Mouse (Mus musculus): ENCODE results near the gene Itpripl1. TPM values are rescaled to one million over a fixed set of nuclear protein-coding genes. Genes with fewer than 3 reads are reported as not detected.
"Not testable (repeated sequence)": the region's sequence is repeated elsewhere in the genome, so short reads cannot be mapped to it uniquely, and the experiment has no call there.

The Itpripl1 gene
- polyA plus RNA-seq, 1 experiment from 2014 or later: 11.2 TPM

GRCm38 (mm10) chr2:127140011-127140410 is 3.2 kb downstream of the Itpripl1 start:
- Histone ChIP-seq H3K27me3 (ENCODE audit: control insufficient read depth, insufficient read depth, low read length) (no peaks in the 10 kb centered on the region; the same call in 1 of the 2 replicates), H3K36me3 (ENCODE audit: control insufficient read depth, insufficient read depth, low read length) (peaks cover 14% of the 10 kb centered on the region), H3K4me1 (ENCODE audit: control insufficient read depth, insufficient read depth, low read length) (peaks cover 18% of the 10 kb centered on the region), H3K4me3 (ENCODE audit: low read depth, low read length) (no peak overlapping the region), H3K9me3 (replicated peaks; ENCODE audit: control insufficient read depth, low read length) (no peaks in the 10 kb centered on the region), H3K4me2 (no peak overlapping the region), H3K9ac (ENCODE audit: low read depth, low read length) (no peak overlapping the region), H3K27ac (ENCODE audit: low read depth, low read length) (no peak overlapping the region)
- 88% methylated on average over 7 of the region's 7 CpGs for WGBS (ENCODE audit: insufficient replicate concordance)
- ATAC-seq (replicated peaks; ENCODE audit: insufficient number of reproducible peaks, low FRiP score, low TSS enrichment): no peak

DNA sequence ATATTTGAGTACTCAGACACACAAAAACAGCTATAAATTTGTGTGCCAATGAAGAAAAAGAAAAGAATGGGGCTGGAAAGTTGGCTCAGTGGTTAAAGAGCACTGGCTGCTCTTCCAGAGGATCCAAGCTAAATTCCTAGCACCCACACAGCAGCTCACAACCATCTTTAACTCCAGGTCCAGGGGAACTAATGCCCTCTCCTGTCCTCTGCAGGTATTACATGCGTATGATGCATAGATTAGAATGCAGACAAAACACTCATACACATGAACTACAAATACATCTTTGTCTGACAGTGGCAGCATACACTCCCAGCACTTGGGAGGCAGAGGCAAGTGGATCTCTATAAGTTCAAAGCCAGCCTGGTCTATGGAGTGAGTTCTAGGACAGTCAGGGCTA is 3.6 kb downstream of the Itpripl1 start:
- H3K9ac ChIP-seq (ENCODE audit: low read depth, low read length): no peak overlapping the region
- no peak overlapping the region for H3K4me2 ChIP-seq
- peaks cover 14% of the 10 kb centered on the region for H3K36me3 ChIP-seq (ENCODE audit: control insufficient read depth, insufficient read depth, low read length)
- no peak overlapping the region for H3K27ac ChIP-seq (ENCODE audit: low read depth, low read length)
- no peaks in the 10 kb centered on the region; the same call in 1 of the 2 replicates for H3K27me3 ChIP-seq (ENCODE audit: control insufficient read depth, insufficient read depth, low read length)
- peaks cover 18% of the 10 kb centered on the region for H3K4me1 ChIP-seq (ENCODE audit: control insufficient read depth, insufficient read depth, low read length)
- H3K4me3 ChIP-seq (ENCODE audit: low read depth, low read length): no peak overlapping the region
- ATAC-seq (replicated peaks; ENCODE audit: insufficient number of reproducible peaks, low FRiP score, low TSS enrichment): no peak
- 100% methylated on average over 1 of the region's 1 CpGs for WGBS (ENCODE audit: insufficient replicate concordance)
- H3K9me3 ChIP-seq (replicated peaks; ENCODE audit: control insufficient read depth, low read length): no peaks in the 10 kb centered on the region

DNA sequence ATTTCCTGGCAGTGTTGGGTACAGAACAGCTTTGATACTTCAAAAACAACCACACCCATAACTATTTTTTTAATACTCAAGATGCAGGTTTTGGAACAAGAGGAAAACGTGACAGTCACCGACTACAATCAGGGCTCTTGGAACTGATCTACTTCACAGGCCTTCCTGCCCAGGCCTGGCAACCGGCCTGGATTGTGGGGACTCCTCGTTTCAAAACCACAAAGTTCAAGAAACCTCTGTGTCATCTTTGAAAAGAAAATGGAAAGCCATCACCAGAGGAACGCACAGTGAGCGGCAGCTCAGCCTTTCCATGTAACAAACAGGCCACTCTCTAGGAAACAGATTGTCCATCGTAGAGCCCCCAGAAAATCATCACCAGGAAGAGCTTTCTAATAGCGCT is 4.1 kb downstream of the Itpripl1 start:
- H3K4me3 ChIP-seq (ENCODE audit: low read depth, low read length): no peak overlapping the region
- H3K4me1 ChIP-seq (ENCODE audit: control insufficient read depth, insufficient read depth, low read length): peaks cover 18% of the 10 kb centered on the region
- H3K9ac ChIP-seq (ENCODE audit: low read depth, low read length): no peak overlapping the region
- 90% methylated on average over 8 of the region's 8 CpGs for WGBS (ENCODE audit: insufficient replicate concordance)
- ATAC-seq (replicated peaks; ENCODE audit: insufficient number of reproducible peaks, low FRiP score, low TSS enrichment): no peak
- no peaks in the 10 kb centered on the region for H3K9me3 ChIP-seq (replicated peaks; ENCODE audit: control insufficient read depth, low read length)
- no peak overlapping the region for H3K27ac ChIP-seq (ENCODE audit: low read depth, low read length)
- no peaks in the 10 kb centered on the region; the same call in 1 of the 2 replicates for H3K27me3 ChIP-seq (ENCODE audit: control insufficient read depth, insufficient read depth, low read length)
- H3K4me2 ChIP-seq: no peak overlapping the region
- peaks cover 14% of the 10 kb centered on the region for H3K36me3 ChIP-seq (ENCODE audit: control insufficient read depth, insufficient read depth, low read length)

DNA sequence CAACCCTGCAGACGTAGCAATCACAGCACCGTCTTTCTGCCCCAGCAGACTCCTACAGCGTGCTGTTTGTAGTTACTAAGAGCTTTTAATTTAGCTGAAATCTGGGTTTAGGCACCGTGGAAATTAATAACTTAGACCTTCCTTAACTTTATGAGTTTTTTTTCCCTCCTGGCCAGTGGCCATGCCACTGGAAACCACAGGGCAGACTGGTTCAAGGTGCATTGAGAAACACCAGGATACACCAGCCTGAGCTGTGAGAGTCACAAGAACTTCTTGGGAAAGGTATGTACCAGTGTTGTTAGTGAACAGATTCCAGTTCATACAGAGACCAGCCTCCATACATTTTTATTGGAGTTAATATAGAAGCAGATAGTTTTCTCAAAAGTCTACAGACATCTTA is 4.8 kb downstream of the Itpripl1 start:
- H3K4me3 ChIP-seq (ENCODE audit: low read depth, low read length): no peak overlapping the region
- no peak overlapping the region for H3K9ac ChIP-seq (ENCODE audit: low read depth, low read length)
- H3K9me3 ChIP-seq (replicated peaks; ENCODE audit: control insufficient read depth, low read length): no peaks in the 10 kb centered on the region
- H3K4me2 ChIP-seq: no peak overlapping the region
- no peak overlapping the region for H3K27ac ChIP-seq (ENCODE audit: low read depth, low read length)
- no peak for ATAC-seq (replicated peaks; ENCODE audit: insufficient number of reproducible peaks, low FRiP score, low TSS enrichment)
- 89% methylated on average over 4 of the region's 4 CpGs for WGBS (ENCODE audit: insufficient replicate concordance)
- H3K27me3 ChIP-seq (ENCODE audit: control insufficient read depth, insufficient read depth, low read length): no peaks in the 10 kb centered on the region; the same call in 1 of the 2 replicates
- H3K4me1 ChIP-seq (ENCODE audit: control insufficient read depth, insufficient read depth, low read length): peaks cover 18% of the 10 kb centered on the region
- H3K36me3 ChIP-seq (ENCODE audit: control insufficient read depth, insufficient read depth, low read length): peaks cover 14% of the 10 kb centered on the region

GRCm38 (mm10) chr2:127137838-127138420 is 5.3 kb downstream of the Itpripl1 start:
- no peak for ATAC-seq (replicated peaks; ENCODE audit: insufficient number of reproducible peaks, low FRiP score, low TSS enrichment)
- no peak overlapping the region for H3K4me3 ChIP-seq (ENCODE audit: low read depth, low read length)
- H3K27me3 ChIP-seq (ENCODE audit: control insufficient read depth, insufficient read depth, low read length): no peaks in the 10 kb centered on the region; the same call in 1 of the 2 replicates
- WGBS (ENCODE audit: insufficient replicate concordance): 75% methylated on average over 10 of the region's 10 CpGs
- H3K27ac ChIP-seq (ENCODE audit: low read depth, low read length): no peak overlapping the region
- no peak overlapping the region for H3K4me2 ChIP-seq
- no peaks in the 10 kb centered on the region for H3K9me3 ChIP-seq (replicated peaks; ENCODE audit: control insufficient read depth, low read length)
- H3K36me3 ChIP-seq (ENCODE audit: control insufficient read depth, insufficient read depth, low read length): peaks cover 14% of the 10 kb centered on the region
- H3K4me1 ChIP-seq (ENCODE audit: control insufficient read depth, insufficient read depth, low read length): peaks cover 19% of the 10 kb centered on the region
- H3K9ac ChIP-seq (ENCODE audit: low read depth, low read length): no peak overlapping the region

GRCm38 (mm10) chr2:127136979-127137378 is 6.3 kb downstream of the Itpripl1 start:
- Histone ChIP-seq H3K4me1 (ENCODE audit: control insufficient read depth, insufficient read depth, low read length) (peaks cover 20% of the 10 kb centered on the region), H3K36me3 (ENCODE audit: control insufficient read depth, insufficient read depth, low read length) (peaks cover 14% of the 10 kb centered on the region), H3K27ac (ENCODE audit: low read depth, low read length) (no peak overlapping the region), H3K4me3 (ENCODE audit: low read depth, low read length) (no peak overlapping the region), H3K4me2 (peak overlapping the region; percentile 35), H3K9me3 (replicated peaks; ENCODE audit: control insufficient read depth, low read length) (no peaks in the 10 kb centered on the region), H3K27me3 (ENCODE audit: control insufficient read depth, insufficient read depth, low read length) (no peaks in the 10 kb centered on the region; the same call in 1 of the 2 replicates), H3K9ac (ENCODE audit: low read depth, low read length) (no peak overlapping the region)
- WGBS (ENCODE audit: insufficient replicate concordance): 4% methylated on average over 5 of the region's 5 CpGs
- peak; percentile 33; the same call in 1 of the 2 replicates for ATAC-seq (replicated peaks; ENCODE audit: insufficient number of reproducible peaks, low FRiP score, low TSS enrichment)

DNA sequence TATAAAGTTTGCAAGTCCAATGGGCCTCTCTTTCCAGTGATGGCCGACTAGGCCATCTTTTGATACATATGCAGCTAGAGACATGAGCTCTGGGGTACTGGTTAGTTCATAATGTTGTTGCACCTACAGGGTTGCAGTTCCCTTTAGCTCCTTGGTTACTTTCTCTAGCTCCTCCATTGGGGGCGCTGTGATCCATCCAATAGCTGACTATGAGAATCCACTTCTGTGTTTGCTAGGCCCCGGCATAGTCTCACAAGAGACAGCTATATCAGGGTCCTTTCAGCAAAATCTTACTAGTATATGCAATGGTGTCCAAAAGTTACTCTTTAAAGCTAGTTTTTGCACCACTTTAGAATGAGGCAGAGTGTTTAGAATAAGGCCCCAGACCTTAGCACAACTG is 8.0 kb downstream of the Itpripl1 start:
- ATAC-seq (replicated peaks; ENCODE audit: insufficient number of reproducible peaks, low FRiP score, low TSS enrichment); H3K36me3 ChIP-seq (ENCODE audit: control insufficient read depth, insufficient read depth, low read length); H3K9ac ChIP-seq (ENCODE audit: low read depth, low read length); H3K9me3 ChIP-seq (replicated peaks; ENCODE audit: control insufficient read depth, low read length); H3K27me3 ChIP-seq (ENCODE audit: control insufficient read depth, insufficient read depth, low read length); H3K4me2 ChIP-seq; H3K4me3 ChIP-seq (ENCODE audit: low read depth, low read length); H3K27ac ChIP-seq (ENCODE audit: low read depth, low read length): not testable (repeated sequence)
- H3K4me1 ChIP-seq (ENCODE audit: control insufficient read depth, insufficient read depth, low read length): peaks cover 22% of the 10 kb centered on the region
- WGBS (ENCODE audit: insufficient replicate concordance): 35% methylated on average over 2 of the region's 3 CpGs

DNA sequence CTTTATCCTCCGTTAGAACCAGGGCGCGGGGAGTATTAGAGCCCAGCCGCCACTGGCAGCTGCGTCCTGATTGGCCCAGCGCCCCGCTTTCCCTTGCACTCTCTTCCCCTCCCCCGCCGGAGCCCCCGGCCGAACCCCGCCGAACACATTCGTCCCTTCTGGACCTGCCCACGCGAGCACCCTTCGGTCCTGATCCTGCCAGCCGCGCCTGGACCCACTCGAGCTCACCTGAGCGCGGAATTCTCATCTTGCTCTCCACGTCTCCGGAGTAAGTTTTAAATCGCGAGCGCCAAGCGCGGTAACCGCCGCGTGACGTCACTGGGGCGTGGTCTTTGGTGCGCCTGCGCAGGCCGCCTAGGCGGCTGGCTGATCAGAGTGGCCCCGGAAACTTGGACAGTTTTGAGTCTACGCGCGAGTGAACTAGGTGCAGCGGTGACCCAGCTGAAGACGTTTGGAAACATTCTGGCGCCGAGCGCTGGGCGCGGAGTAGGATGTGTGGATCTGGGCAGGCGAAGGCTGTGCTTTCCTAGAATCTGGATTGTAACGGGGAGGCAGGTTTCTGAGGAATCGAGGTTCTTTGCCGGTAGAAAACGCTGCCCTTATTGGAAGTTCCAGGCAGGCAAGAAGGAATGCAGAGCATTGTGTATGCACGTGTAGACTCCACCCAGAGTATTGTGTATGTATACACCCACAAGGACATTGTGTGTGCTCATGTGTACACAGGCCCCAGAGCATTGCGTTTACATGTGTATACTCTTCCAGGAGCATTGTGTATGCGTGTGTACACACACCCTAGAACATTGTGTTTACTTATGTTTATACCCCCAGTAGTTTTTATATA is 9.4 kb downstream of the Itpripl1 start, which contains the start of gene Ncaph:
Ncaph (minus strand) TSS at position 334 of the 841 bp plus-strand sequence.
- no peaks in the 10 kb centered on the region for H3K36me3 ChIP-seq (ENCODE audit: control insufficient read depth, insufficient read depth, low read length)
- peak; percentile 90 for ATAC-seq (replicated peaks; ENCODE audit: insufficient number of reproducible peaks, low FRiP score, low TSS enrichment)
- peak within 1 kb of the TSS; percentile 84 for H3K4me2 ChIP-seq
- peak within 1 kb of the TSS; percentile 87 for H3K9ac ChIP-seq (ENCODE audit: low read depth, low read length)
- H3K4me1 ChIP-seq (ENCODE audit: control insufficient read depth, insufficient read depth, low read length): peaks cover 27% of the 10 kb centered on the region
- WGBS (ENCODE audit: insufficient replicate concordance): 2% methylated on average over 57 of the region's 57 CpGs
- H3K27me3 ChIP-seq (ENCODE audit: control insufficient read depth, insufficient read depth, low read length): no peaks in the 10 kb centered on the region
- no peaks in the 10 kb centered on the region for H3K9me3 ChIP-seq (replicated peaks; ENCODE audit: control insufficient read depth, low read length)
- peak within 1 kb of the TSS; percentile 87 for H3K4me3 ChIP-seq (ENCODE audit: low read depth, low read length)
- peak within 1 kb of the TSS; percentile 93 for H3K27ac ChIP-seq (ENCODE audit: low read depth, low read length)
